Mouse (Mus musculus): ENCODE data around the gene Cntln. TPM values are rescaled to one million over a fixed set of nuclear protein-coding genes. Genes with fewer than 3 reads are reported as not detected.

Cntln gene
- total RNA-seq, 2 experiments from 2014 or later = 9.4 TPM

DNA sequence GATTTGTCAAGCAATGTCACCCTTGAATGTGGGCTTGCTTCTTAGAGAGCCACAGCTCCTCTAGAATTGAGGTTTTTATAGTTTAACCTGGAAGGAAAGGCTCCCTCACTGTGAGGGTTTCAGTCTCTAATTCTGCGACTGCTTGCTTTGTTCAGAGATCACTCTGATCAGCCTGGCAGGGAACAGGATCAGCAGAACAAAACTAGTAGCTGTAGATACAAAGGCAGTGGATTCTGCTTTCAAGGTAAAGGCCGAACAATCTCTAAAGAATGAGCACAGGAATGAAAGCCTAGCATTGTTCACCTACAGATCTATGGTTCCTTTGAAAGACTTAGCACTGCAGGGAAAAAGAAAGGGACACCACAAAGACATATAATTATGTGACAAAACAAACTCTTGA, 161.6 kb downstream of the Cntln start:
- no peak for ATAC-seq (replicated peaks; ENCODE audit: low FRiP score, poor library complexity, severe bottlenecking)

DNA sequence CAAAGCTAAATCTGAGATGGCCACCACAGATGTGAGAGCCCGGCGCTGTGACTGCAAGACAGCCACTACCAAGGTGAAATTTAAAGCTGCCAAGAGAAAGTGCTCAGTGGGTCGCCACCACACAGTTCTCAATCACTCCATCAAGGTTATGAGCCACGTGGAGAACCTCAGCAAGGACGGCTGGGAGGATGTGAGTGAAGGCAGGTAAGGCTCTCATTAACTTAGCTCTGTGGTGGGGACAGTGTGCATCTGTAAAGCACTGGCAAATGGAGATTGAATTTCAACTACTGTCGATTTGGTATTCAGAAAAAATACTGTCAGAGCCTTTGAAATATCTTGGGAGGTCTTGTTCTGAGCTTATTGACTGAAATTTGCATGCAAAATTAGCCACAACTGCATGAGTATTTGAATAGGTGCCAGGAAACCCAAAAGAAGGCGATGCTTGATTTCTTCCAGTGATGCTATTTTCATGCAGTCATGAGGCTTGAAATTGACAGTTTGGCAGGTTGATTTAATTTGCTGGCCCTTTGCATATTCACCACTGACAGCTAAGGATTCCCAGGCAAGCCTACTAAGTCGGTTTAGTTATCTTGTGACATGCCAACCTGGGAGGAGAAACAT, 165.9 kb downstream of the Cntln start:
- no peak for ATAC-seq (replicated peaks; ENCODE audit: low FRiP score, poor library complexity, severe bottlenecking)

DNA sequence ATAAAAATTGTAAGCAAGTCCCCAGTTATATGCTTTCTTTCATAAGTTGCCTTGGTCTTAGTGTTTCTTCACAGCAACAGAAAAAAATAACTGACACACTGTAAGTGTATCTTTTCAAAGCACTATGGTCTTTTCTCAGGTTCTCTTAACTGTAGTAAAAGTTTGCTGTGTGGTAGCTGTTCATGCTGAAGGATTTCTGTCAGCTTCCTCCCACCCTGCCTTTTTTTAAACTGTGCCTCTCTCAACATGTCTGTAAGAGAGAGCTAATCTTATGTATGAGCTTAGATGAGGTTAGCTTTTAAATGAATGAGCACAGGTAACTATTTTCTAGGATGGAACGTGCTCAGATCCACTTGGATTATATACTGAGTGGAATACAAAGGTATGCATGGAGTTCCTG, 170.5 kb downstream of the Cntln start:
- no peak for ATAC-seq (replicated peaks; ENCODE audit: low FRiP score, poor library complexity, severe bottlenecking)

DNA sequence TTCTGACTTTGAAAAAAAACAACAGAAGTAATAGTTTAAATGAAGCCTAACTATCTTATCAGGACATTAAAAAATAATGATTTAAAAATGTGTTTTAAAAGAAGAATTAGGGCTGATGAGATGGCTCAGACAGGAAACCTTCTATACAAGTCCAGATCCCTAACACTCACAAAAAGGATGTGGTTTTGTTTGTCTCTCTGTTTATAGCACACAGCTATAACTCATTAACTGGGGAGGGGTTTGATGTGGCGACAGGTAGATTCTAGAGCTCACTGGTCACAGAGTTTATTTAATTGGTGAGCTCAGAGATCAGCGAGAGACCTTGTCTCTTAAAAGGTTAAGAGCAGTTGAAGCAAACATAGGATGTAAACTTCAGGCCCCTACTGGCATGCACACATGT, 175.5 kb downstream of the Cntln start:
- no peak for ATAC-seq (replicated peaks; ENCODE audit: low FRiP score, poor library complexity, severe bottlenecking)

GRCm38 (mm10) chr4:85061676-85062075, 177.6 kb downstream of the Cntln start:
- no peak for ATAC-seq (replicated peaks; ENCODE audit: low FRiP score, poor library complexity, severe bottlenecking)

GRCm38 (mm10) chr4:85096033-85096432, 211.9 kb downstream of the Cntln start:
- ATAC-seq (replicated peaks; ENCODE audit: low FRiP score, poor library complexity, severe bottlenecking) = no peak

- no peak for ATAC-seq (replicated peaks; ENCODE audit: low FRiP score, poor library complexity, severe bottlenecking)
Observed at GRCm38 (mm10) chr4:85096682-85097081, 212.6 kb downstream of the Cntln start.

GRCm38 (mm10) chr4:85102168-85102567, 218.1 kb downstream of the Cntln start:
- ATAC-seq (replicated peaks; ENCODE audit: low FRiP score, poor library complexity, severe bottlenecking) = no peak

- no peak for ATAC-seq (replicated peaks; ENCODE audit: low FRiP score, poor library complexity, severe bottlenecking)
Observed at GRCm38 (mm10) chr4:85106416-85106815, 222.3 kb downstream of the Cntln start.

- ATAC-seq (replicated peaks; ENCODE audit: low FRiP score, poor library complexity, severe bottlenecking) = no peak
Observed at GRCm38 (mm10) chr4:85106961-85107360, 222.9 kb downstream of the Cntln start.

DNA sequence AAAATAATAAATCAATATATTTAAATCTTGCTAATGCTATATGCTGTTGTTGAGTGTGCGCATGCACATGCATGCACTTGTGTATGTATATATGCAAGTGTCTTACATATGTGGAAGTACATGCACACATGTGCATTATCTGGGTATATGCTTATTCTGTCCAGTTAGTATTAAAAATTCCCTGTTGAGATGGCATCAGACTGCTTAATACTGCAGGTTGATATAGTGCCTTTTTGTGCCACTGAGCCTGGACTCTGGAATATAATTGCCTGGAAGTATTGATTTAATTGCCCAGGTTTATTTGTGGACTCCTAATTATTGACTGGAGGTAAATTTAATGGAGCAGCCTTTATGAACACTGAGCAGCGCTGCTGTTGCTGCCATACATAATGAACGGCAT, 236.2 kb downstream of the Cntln start:
- ATAC-seq (replicated peaks; ENCODE audit: low FRiP score, poor library complexity, severe bottlenecking) = no peak

GRCm38 (mm10) chr4:85149726-85150125, 265.6 kb downstream of the Cntln start:
- no peak for ATAC-seq (replicated peaks; ENCODE audit: low FRiP score, poor library complexity, severe bottlenecking)

- ATAC-seq (replicated peaks; ENCODE audit: low FRiP score, poor library complexity, severe bottlenecking) = no peak
Observed at GRCm38 (mm10) chr4:85151881-85152280, 267.8 kb downstream of the Cntln start.

DNA sequence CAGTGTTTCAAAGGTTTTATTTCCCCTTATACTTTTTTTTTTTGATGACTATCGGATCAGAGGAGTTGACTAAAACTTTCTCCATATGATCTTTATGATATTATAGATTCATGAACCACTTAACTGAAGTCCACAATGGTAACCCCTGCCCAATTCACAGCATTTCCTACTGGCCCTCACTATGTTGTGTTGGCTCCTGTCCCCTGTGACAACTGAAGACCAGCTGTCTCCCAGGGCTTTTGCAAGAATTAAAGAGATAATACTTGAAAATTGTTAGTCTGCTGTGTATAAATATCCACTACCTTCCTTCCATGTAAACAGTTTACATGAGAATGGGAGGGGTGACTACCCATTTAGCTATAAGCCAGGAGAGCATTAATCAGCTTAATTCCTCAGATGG, 270.3 kb downstream of the Cntln start:
- ATAC-seq (replicated peaks; ENCODE audit: low FRiP score, poor library complexity, severe bottlenecking) = no peak

DNA sequence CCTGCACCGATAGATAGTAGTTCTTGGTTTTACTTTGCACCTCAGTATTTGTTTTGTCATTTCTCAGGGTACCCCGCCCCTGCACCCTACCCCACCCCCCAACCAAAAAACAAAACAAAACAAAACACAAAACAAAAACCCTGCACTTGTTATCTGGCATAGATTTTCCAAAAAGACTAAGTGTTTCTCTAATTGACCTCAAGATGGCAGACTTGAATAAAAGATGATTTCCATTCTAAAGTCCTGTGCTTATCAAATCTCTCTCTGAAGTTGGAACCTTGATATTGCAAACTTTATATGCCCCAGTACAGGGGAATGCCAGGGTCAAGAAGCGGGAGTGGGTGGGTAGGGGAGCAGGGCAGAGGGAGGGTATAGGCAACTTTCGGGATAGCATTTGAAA, 277.0 kb downstream of the Cntln start:
- no peak for ATAC-seq (replicated peaks; ENCODE audit: low FRiP score, poor library complexity, severe bottlenecking)

DNA sequence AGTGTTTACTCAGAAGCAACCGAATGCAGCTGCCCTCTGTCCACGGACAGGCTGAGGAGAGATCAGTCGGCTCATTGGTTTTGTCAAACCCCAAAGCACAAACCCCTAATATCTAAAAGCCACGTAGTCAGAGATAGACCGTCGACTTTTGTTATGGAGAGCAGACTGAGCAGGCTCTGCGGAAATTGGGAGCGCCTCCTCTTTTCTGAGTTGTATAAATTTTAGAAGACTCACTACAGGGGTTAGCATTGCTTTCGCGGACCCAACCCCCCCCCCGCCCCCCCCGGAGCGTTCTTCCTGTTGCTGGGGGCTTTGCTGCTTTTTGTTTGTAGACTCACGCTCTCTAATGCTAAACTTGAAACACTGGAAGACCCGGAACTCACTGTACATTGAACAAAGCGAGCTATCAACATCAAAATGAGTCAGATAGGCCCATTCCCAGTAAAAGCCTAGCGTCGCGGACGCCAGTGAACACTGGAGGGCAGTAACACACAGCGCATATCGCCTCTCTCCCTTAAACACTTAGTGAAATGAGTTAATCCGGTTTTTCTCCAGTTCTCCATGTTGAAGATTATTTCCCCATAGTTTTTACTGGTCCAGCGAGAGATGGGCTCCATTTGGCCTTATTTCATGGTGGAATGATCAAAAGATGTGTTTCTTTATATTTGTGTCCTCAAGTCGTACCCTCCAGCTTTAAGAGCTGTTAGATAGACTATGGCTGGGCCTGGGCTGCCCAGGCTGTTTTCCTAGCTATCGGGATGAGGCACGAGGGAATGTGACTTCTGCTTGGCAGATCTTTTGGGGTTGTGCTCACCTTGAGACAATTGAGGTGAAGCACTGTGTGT, 278.6 kb downstream of the Cntln start:
- no peak for ATAC-seq (replicated peaks; ENCODE audit: low FRiP score, poor library complexity, severe bottlenecking)

DNA sequence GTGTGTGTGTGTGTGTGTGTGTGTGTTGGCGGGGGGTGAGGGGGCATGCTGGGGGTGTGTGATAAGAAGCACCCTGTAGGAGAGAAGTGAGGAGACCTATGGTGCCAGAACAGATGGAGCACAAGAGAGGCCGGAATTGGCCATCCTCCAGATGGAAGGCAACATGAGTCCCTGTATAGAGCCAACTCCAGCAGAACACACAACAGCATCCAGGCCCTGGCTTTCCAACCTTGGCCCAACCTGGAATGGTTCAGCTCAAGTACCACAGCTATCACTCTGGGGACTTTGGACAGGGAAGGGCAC, 279.2 kb downstream of the Cntln start:
- ATAC-seq (replicated peaks; ENCODE audit: low FRiP score, poor library complexity, severe bottlenecking) = no peak

GRCm38 (mm10) chr4:85168001-85168400, 283.9 kb downstream of the Cntln start:
- no peak for ATAC-seq (replicated peaks; ENCODE audit: low FRiP score, poor library complexity, severe bottlenecking)

DNA sequence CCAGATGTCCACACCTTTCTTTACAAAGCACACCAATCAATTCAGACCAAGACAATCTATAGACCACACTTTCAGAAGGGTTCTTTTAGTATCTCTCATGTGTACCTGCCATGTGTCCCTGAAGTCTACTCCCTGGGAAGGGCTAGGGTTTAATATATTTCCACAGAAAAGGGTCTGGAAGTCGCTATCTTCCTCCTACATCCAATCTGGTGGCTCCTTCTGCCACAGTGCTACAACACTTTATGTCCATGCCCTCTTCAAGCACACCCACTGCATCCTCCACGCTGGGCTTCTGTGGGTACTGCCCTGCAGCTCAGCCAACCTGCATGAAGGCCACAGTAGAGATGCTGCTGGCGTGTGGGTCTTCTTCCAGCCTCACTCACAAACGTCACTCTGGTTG, 291.4 kb downstream of the Cntln start:
- no peak for ATAC-seq (replicated peaks; ENCODE audit: low FRiP score, poor library complexity, severe bottlenecking)

GRCm38 (mm10) chr4:85178394-85179051, 294.4 kb downstream of the Cntln start:
- no peak for ATAC-seq (replicated peaks; ENCODE audit: low FRiP score, poor library complexity, severe bottlenecking)

Measured in erythroblast, adult 5-6 weeks (primary cell).